Mouse (Mus musculus): Measurements from ENCODE around the gene Zfp827.

DNA sequence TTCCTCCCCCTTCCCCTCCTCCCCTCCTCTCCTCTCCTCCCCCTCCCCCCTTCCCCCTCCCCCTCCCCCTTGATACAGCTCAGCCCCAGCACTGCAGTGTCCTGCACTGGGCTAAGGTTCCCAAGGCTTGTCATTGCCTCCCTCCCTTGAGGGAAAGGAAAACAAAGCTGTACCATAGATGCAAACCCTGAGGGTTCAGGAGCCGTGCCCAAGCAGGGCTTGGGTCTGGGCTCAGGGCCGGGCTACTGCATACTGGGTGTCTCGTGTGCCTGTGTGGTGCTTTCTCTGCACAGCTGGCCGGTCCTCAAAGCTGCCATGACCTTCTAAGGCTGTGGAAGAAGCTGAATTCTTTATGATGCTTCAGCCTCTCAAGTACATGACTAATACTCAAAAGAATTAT, 145.4 kb downstream of the Zfp827 start:
- no peak for TF ChIP-seq CTCF (IDR thresholded peaks at IDR 0.05; ENCODE audit: low read depth, low read length)
- TF ChIP-seq POLR2A (IDR thresholded peaks at IDR 0.05; ENCODE audit: insufficient read depth, low read length): no peak
- TF ChIP-seq EP300 (IDR thresholded peaks at IDR 0.05; ENCODE audit: insufficient read depth, low read depth, low read length): no peak
